Mouse (Mus musculus): ENCODE data around the gene Snx14.

DNA sequence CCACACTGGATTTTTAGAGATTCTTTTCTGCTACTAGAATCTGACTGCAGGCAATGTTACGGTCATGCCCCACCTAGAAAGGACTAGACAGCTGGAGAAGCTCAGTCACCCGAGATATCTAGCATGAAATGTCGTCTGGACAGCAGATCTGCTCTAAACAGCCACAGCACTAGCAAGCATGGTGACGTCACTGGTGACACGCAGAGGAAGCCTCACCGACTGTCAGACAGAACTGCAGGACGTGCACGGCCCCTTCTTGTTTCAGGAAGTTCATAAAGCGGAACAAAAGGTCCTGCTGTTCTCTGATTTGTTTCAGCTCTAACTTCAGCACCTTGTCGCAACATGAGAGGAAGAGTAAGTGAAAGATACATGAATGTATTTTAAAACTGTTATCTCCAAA, 34.7 kb downstream of the Snx14 start:
- TF ChIP-seq CTCF (IDR thresholded peaks at IDR 0.05; ENCODE audit: low read depth) = no peak
- no peak for TF ChIP-seq EP300 (IDR thresholded peaks at IDR 0.05; ENCODE audit: low read depth)

Data from heart, postnatal 0 days (tissue).